Mouse (Mus musculus) E14TG2a.4 (cell line): Measurements from ENCODE around the gene Lce1h.

Experiments used
- CTCF ChIP-seq: conservative IDR thresholded peaks from 2 replicates; pipeline ENCODE4 v1.5.1; 2014; ENCODE audit warnings: low read length
- POU5F1 ChIP-seq: IDR thresholded peaks from 2 replicates; pipeline ENCODE4 v1.6.1; 2014; ENCODE audit warnings: low read length, borderline replicate concordance

DNA sequence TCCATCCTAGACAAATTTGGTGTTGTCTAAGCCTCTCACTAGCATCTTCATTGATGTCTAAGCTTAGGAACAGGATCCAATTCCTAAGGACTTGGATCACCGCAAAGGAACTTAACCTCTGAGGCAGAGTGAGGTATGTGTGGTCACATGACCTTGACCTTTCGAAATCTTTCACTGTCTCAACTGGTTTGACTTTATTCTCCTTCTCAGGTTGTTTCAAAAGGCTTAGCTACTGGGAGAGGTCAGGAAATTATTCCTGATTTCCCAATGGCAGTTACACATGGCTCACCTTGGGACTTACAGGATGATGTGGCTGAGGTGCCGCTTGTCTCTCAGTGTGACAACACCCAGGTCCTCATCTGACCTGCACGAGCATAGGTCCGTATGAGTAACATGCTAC lies 42.2 kb downstream of the Lce1h start:
- TF ChIP-seq CTCF (no peak), POU5F1 (no peak)
